8 mouse cellular contexts compared by ENCODE assay signal in genomic region chr6:55037799-55038670, GRCm38 (mm10). TPM values are rescaled to one million over a fixed set of nuclear protein-coding genes. Genes with fewer than 3 reads are reported as not detected.
DNase-seq lines count a peak whose midpoint lies in the region; ATAC-seq and TF ChIP-seq lines count a peak whose summit lies in the region.

Gene Gars (plus strand): TSS chr6:55038007.

- peak; percentile 75 for TF ChIP-seq POLR2A in cortical plate, adult 2 months (IDR thresholded peaks at IDR 0.05; ENCODE audit: extremely low read depth, insufficient read depth, low read length)

- TF ChIP-seq CTCF in cortical plate, adult 2 months (IDR thresholded peaks at IDR 0.05; ENCODE audit: extremely low read depth, insufficient read depth, low read length), result no peak

- peak; percentile 84 for DNase-seq in gastrocnemius, postnatal 10 days
- DNase-seq in induced T-regulatory cell, adult 2 months (ENCODE audit: low read depth), result peak; percentile 93
- DNase-seq in left cerebral cortex, adult 9 months (ENCODE audit: low spot score in 2 of 2), result peak; percentile 58 to 88
- DNase-seq in right cerebral cortex, postnatal 14 days, result peak; percentile 86
- DNase-seq in urinary bladder, postnatal 36 days (ENCODE audit: low spot score in 2 of 2), result peak; percentile 73 to 86

- peak within 1 kb of the TSS; percentile 88 for H3K27ac ChIP-seq in cortical plate, adult 2 months (ENCODE audit: insufficient read depth, low read length)

- peak; percentile 95 for ATAC-seq in activated CD4-positive, CD25-positive, alpha-beta regulatory T cell, adult 4 months
- ATAC-seq in megakaryocyte progenitor cell, adult 5-6 weeks (replicated peaks; ENCODE audit: poor library complexity), result peak; percentile 93

- H3K4me3 ChIP-seq in cortical plate, adult 2 months (ENCODE audit: insufficient read depth, low read length), result peak within 1 kb of the TSS; percentile 95

- peaks cover 3% of the 10 kb centered on the region for H3K4me1 ChIP-seq in cortical plate, adult 2 months (ENCODE audit: control insufficient read depth, insufficient read depth, low read length)

RNA-seq across cellular contexts. Expression of gene Gars, which starts in this region (rescaled TPM):
- polyA plus RNA-seq in activated CD4-positive, CD25-positive, alpha-beta regulatory T cell, adult 4 months (2017; shearing (Covaris generic)), result 10 to 100 TPM; 30.6 to 36.7 TPM
- polyA plus RNA-seq in cortical plate, adult 2 months (2012; rRNA removed), result 96.8 and 99.2 TPM in 2 replicates
- 10 to 100 TPM; 66.8 to 72.7 TPM for total RNA-seq in gastrocnemius, postnatal 10 days (2021)
- 56.7 and 57.1 TPM in 2 replicates for total RNA-seq in megakaryocyte progenitor cell, adult 5-6 weeks (2015)
- total RNA-seq in megakaryocyte progenitor cell, adult 5-6 weeks (2017), result 118 and 130 TPM in 2 replicates

Comparison
In these comparisons a context has a peak if more than half of its experiments do, and no peak if none do; other contexts are left out.
1. Peak in every context shown above with its lines: DNase-seq, ATAC-seq, H3K4me3 ChIP-seq and H3K27ac ChIP-seq.